Comparison of ENCODE assay signal across 30 mouse cellular contexts in genomic region chr8:107181122-107181521, GRCm38 (mm10).
"Had no signal": no experiment of that assay in that cellular context is flagged by ENCODE, and none has a peak within 500 bp of the region (broad histone marks: within the 10 kb centered on the region; RNA-seq: fewer than 3 reads in every experiment).

No protein-coding gene starts in this region.

- H3K9me3 ChIP-seq: heart, embryonic 15.5 days; hindbrain, embryonic 13.5 days; hindbrain, embryonic 15.5 days had no signal

- H3K27ac ChIP-seq: heart, embryonic 13.5 days; heart, embryonic 15.5 days; hindbrain, embryonic 10.5 days; hindbrain, embryonic 12.5 days; hindbrain, embryonic 13.5 days; hindbrain, embryonic 14.5 days; hindbrain, embryonic 15.5 days; hindbrain, postnatal 0 days; intestine, embryonic 15.5 days; kidney, embryonic 15.5 days; kidney, postnatal 0 days; layer of hippocampus, adult 2 months; left cerebral cortex, adult 2 months had no signal

- H3K27me3 ChIP-seq: heart, embryonic 12.5 days; heart, embryonic 13.5 days; heart, embryonic 15.5 days; hindbrain, embryonic 12.5 days; hindbrain, embryonic 13.5 days; hindbrain, embryonic 15.5 days; intestine, embryonic 15.5 days; kidney, embryonic 15.5 days had no signal

- H3K4me2 ChIP-seq: heart, embryonic 12.5 days; heart, embryonic 13.5 days; heart, embryonic 15.5 days; hindbrain, embryonic 12.5 days; hindbrain, embryonic 13.5 days; hindbrain, embryonic 14.5 days; hindbrain, embryonic 15.5 days; intestine, embryonic 15.5 days; kidney, embryonic 15.5 days had no signal

- H3K4me1 ChIP-seq: heart, embryonic 12.5 days; heart, embryonic 13.5 days; heart, embryonic 15.5 days; hindbrain, embryonic 10.5 days; hindbrain, embryonic 12.5 days; hindbrain, embryonic 13.5 days; hindbrain, embryonic 15.5 days; intestine, embryonic 15.5 days; kidney, embryonic 15.5 days had no signal

- H3K9ac ChIP-seq: heart, embryonic 12.5 days; heart, embryonic 13.5 days; heart, embryonic 15.5 days; hindbrain, embryonic 12.5 days; hindbrain, embryonic 13.5 days; hindbrain, embryonic 14.5 days; hindbrain, embryonic 15.5 days; intestine, embryonic 15.5 days; kidney, embryonic 15.5 days had no signal

- H3K4me3 ChIP-seq: heart, embryonic 12.5 days; heart, embryonic 13.5 days; heart, embryonic 15.5 days; hindbrain, embryonic 10.5 days; hindbrain, embryonic 12.5 days; hindbrain, embryonic 13.5 days; hindbrain, embryonic 15.5 days; intestine, embryonic 15.5 days; kidney, embryonic 15.5 days; layer of hippocampus, adult 2 months; left cerebral cortex, adult 2 months had no signal

- DNase-seq: heart, postnatal 10 days; heart, postnatal 14 days; heart, postnatal 36 days; heart, postnatal 4 days; kidney, adult 11 months; kidney, adult 18-20 months; kidney, adult 2 months; kidney, adult 8-10 months; kidney, adult 9 months; kidney, postnatal 10 days; kidney, postnatal 14 days; kidney, postnatal 25 days; kidney, postnatal 36 days; kidney, postnatal 4 days; layer of hippocampus, adult 9-11 months; layer of hippocampus, postnatal 36 days had no signal
